Mouse (Mus musculus): Measurements from ENCODE around the gene Amotl1.

DNA sequence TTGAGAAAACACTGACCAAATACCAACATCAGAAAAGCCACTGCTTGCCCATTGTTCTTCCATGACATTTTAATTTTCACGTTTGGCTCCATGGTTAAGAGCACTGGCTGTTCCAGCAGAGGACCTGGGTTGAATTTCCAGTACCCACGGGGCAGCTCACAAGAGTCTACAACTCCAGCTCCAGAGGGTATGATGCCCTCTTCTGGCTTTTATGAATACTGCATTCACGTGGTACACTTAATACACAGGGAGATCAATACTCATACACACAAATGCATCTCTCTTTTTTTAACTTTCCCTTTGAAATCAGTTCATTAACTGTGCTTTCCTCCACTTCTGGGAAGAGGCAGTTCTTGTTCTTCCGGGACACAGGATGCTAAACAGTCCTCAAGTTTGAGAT, 41.4 kb downstream of the Amotl1 start:
- TF ChIP-seq POLR2A (IDR thresholded peaks at IDR 0.05; ENCODE audit: low read depth, low read length), result no peak
- no peak for TF ChIP-seq CTCF (conservative IDR thresholded peaks at IDR 0.05; ENCODE audit: insufficient read depth, insufficient read length, low read depth, low read length)

All from kidney, adult 2 months (tissue).